Mouse (Mus musculus): ENCODE data around the gene Gm12185. TPM values are rescaled to one million over a fixed set of nuclear protein-coding genes. Genes with fewer than 3 reads are reported as not detected.
"Not testable (repeated sequence)": the region's sequence is repeated elsewhere in the genome, so short reads cannot be mapped to it uniquely, and the experiment has no call there.

The Gm12185 gene
- polyA plus RNA-seq, 1 experiment from 2014 or later, result not detected

- not testable (repeated sequence) for H3K27me3 ChIP-seq (replicated peaks); H3K4me2 ChIP-seq; H3K9ac ChIP-seq; H3K4me1 ChIP-seq; H3K9me3 ChIP-seq; H3K36me3 ChIP-seq (replicated peaks); H3K4me3 ChIP-seq; ATAC-seq (replicated peaks); H3K27ac ChIP-seq
- 82% methylated on average over 6 of the region's 6 CpGs for WGBS
Measured at GRCm38 (mm10) chr11:48900654-48901566, 91.1 kb downstream of the Gm12185 start.

- no peaks in the 10 kb centered on the region for H3K36me3 ChIP-seq (replicated peaks)
- 79% methylated on average over 2 of the region's 2 CpGs for WGBS
Measured at GRCm38 (mm10) chr11:48898812-48899431, 93.1 kb downstream of the Gm12185 start.

GRCm38 (mm10) chr11:48876680-48877079 lies 115.3 kb downstream of the Gm12185 start:
- H3K9ac ChIP-seq, result no peak overlapping the region
- ATAC-seq (replicated peaks), result no peak
- H3K4me1 ChIP-seq, result peaks cover 6% of the 10 kb centered on the region
- no peaks in the 10 kb centered on the region for H3K36me3 ChIP-seq (replicated peaks)
- WGBS, result 98% methylated on average over 1 of the region's 1 CpGs
- no peak overlapping the region for H3K4me3 ChIP-seq
- peaks cover 10% of the 10 kb centered on the region for H3K27me3 ChIP-seq (replicated peaks)
- H3K27ac ChIP-seq, result no peak overlapping the region
- no peaks in the 10 kb centered on the region for H3K9me3 ChIP-seq
- H3K4me2 ChIP-seq, result no peak overlapping the region

More at GRCm38 (mm10) chr11:48898812-48899431, 93.1 kb downstream of the Gm12185 start:
- H3K4me2 ChIP-seq, result no peak overlapping the region
- no peaks in the 10 kb centered on the region for H3K27me3 ChIP-seq (replicated peaks)
- H3K4me1 ChIP-seq, result no peaks in the 10 kb centered on the region
- no peak overlapping the region for H3K27ac ChIP-seq
- no peaks in the 10 kb centered on the region for H3K9me3 ChIP-seq
- no peak overlapping the region for H3K9ac ChIP-seq
- ATAC-seq (replicated peaks), result no peak
- H3K4me3 ChIP-seq, result no peak overlapping the region

- ATAC-seq (replicated peaks); H3K4me3 ChIP-seq; H3K27ac ChIP-seq; H3K9me3 ChIP-seq; H3K9ac ChIP-seq; H3K4me2 ChIP-seq; H3K36me3 ChIP-seq (replicated peaks); H3K27me3 ChIP-seq (replicated peaks): not testable (repeated sequence)
- WGBS, result 77% methylated on average over 1 of the region's 1 CpGs
- peaks cover 16% of the 10 kb centered on the region for H3K4me1 ChIP-seq
Measured at GRCm38 (mm10) chr11:48875343-48875837, 116.6 kb downstream of the Gm12185 start.

- WGBS, result 0% methylated on average over 4 of the region's 4 CpGs
- Histone ChIP-seq H3K4me2 (no peak overlapping the region), H3K9me3 (no peaks in the 10 kb centered on the region), H3K27ac (no peak overlapping the region), H3K36me3 (replicated peaks) (no peaks in the 10 kb centered on the region), H3K27me3 (replicated peaks) (peaks cover 10% of the 10 kb centered on the region), H3K4me3 (no peak overlapping the region), H3K4me1 (peaks cover 16% of the 10 kb centered on the region), H3K9ac (no peak overlapping the region)
- peak; percentile 60 for ATAC-seq (replicated peaks)
Measured at GRCm38 (mm10) chr11:48874465-48874864, 117.6 kb downstream of the Gm12185 start.

GRCm38 (mm10) chr11:48873591-48874290 lies 118.3 kb downstream of the Gm12185 start:
- no peak for ATAC-seq (replicated peaks)
- H3K36me3 ChIP-seq (replicated peaks), result no peaks in the 10 kb centered on the region
- H3K9ac ChIP-seq, result no peak overlapping the region
- H3K9me3 ChIP-seq, result no peaks in the 10 kb centered on the region
- peaks cover 10% of the 10 kb centered on the region for H3K27me3 ChIP-seq (replicated peaks)
- no peak overlapping the region for H3K27ac ChIP-seq
- WGBS, result 75% methylated on average over 10 of the region's 10 CpGs
- no peak overlapping the region for H3K4me2 ChIP-seq
- H3K4me3 ChIP-seq, result no peak overlapping the region
- H3K4me1 ChIP-seq, result peaks cover 16% of the 10 kb centered on the region

- no peaks in the 10 kb centered on the region for H3K9me3 ChIP-seq
- H3K4me1 ChIP-seq, result peaks cover 16% of the 10 kb centered on the region
- H3K4me2 ChIP-seq, result no peak overlapping the region
- 86% methylated on average over 7 of the region's 7 CpGs for WGBS
- no peak overlapping the region for H3K4me3 ChIP-seq
- no peak overlapping the region for H3K9ac ChIP-seq
- no peak overlapping the region for H3K27ac ChIP-seq
- no peak for ATAC-seq (replicated peaks)
- H3K27me3 ChIP-seq (replicated peaks), result peaks cover 10% of the 10 kb centered on the region
- no peaks in the 10 kb centered on the region for H3K36me3 ChIP-seq (replicated peaks)
Measured at GRCm38 (mm10) chr11:48872695-48873300, 119.2 kb downstream of the Gm12185 start.

GRCm38 (mm10) chr11:48871817-48872541 lies 120.0 kb downstream of the Gm12185 start:
- Histone ChIP-seq H3K27ac (no peak overlapping the region), H3K4me1 (peaks cover 16% of the 10 kb centered on the region), H3K9me3 (no peaks in the 10 kb centered on the region), H3K4me2 (peak overlapping the region; percentile 72), H3K27me3 (replicated peaks) (peaks cover 10% of the 10 kb centered on the region), H3K36me3 (replicated peaks) (no peaks in the 10 kb centered on the region), H3K4me3 (peak overlapping the region; percentile 39), H3K9ac (peak overlapping the region; percentile 3)
- WGBS, result 11% methylated on average over 17 of the region's 17 CpGs
- peak; percentile 55 for ATAC-seq (replicated peaks)

GRCm38 (mm10) chr11:48871201-48871772 lies 120.7 kb downstream of the Gm12185 start, which contains the start of gene Irgm1:
Gene Irgm1, minus strand, starts transcription at chr11:48871683.
- Histone ChIP-seq H3K4me1 (peaks cover 16% of the 10 kb centered on the region), H3K4me3 (peak within 1 kb of the TSS; percentile 39), H3K27ac (no peak within 1 kb of the TSS), H3K9me3 (no peaks in the 10 kb centered on the region), H3K9ac (peak within 1 kb of the TSS; percentile 3), H3K27me3 (replicated peaks) (peaks cover 10% of the 10 kb centered on the region), H3K36me3 (replicated peaks) (no peaks in the 10 kb centered on the region), H3K4me2 (peak within 1 kb of the TSS; percentile 72)
- ATAC-seq (replicated peaks), result peak; percentile 44
- WGBS, result under 1% methylated on average over 19 of the region's 19 CpGs

- 35% methylated on average over 7 of the region's 7 CpGs for WGBS
- ATAC-seq (replicated peaks), result no peak
- H3K27me3 ChIP-seq (replicated peaks), result peaks cover 10% of the 10 kb centered on the region
- no peak overlapping the region for H3K27ac ChIP-seq
- peak overlapping the region; percentile 3 for H3K9ac ChIP-seq
- peak overlapping the region; percentile 72 for H3K4me2 ChIP-seq
- peaks cover 16% of the 10 kb centered on the region for H3K4me1 ChIP-seq
- no peaks in the 10 kb centered on the region for H3K36me3 ChIP-seq (replicated peaks)
- H3K4me3 ChIP-seq, result peak overlapping the region; percentile 39
- no peaks in the 10 kb centered on the region for H3K9me3 ChIP-seq
Measured at GRCm38 (mm10) chr11:48870781-48871180, 121.2 kb downstream of the Gm12185 start.

All from midbrain, embryonic 15.5 days (tissue).